Mouse (Mus musculus): ENCODE data around the gene Adgrg6. TPM values are rescaled to one million over a fixed set of nuclear protein-coding genes. Genes with fewer than 3 reads are reported as not detected.

The Adgrg6 gene
- polyA plus RNA-seq, 1 experiment: 1.1 TPM

GRCm38 (mm10) chr10:14537102-14537501, 8.4 kb downstream of the Adgrg6 start:
- no peaks in the 10 kb centered on the region for H3K79me3 ChIP-seq (ENCODE audit: low read depth)
- TF ChIP-seq USF1 (IDR thresholded peaks at IDR 0.05; ENCODE audit: low read depth) (no peak), CEBPB (IDR thresholded peaks at IDR 0.05; ENCODE audit: low read depth) (no peak), MYOG (IDR thresholded peaks at IDR 0.05; ENCODE audit: control insufficient read depth, extremely low read depth, insufficient read length) (no peak), FOSL1 (IDR thresholded peaks at IDR 0.05; ENCODE audit: insufficient read depth, low read length, poor library complexity, severe bottlenecking) (no peak), MAX (IDR thresholded peaks at IDR 0.05) (no peak), CTCF (IDR thresholded peaks at IDR 0.05; ENCODE audit: control insufficient read depth, insufficient read depth, insufficient read length) (no peak), MYOD1 (IDR thresholded peaks at IDR 0.05; ENCODE audit: control insufficient read depth, insufficient read length, low read depth) (no peak)
- no peak overlapping the region for H3ac ChIP-seq (ENCODE audit: control insufficient read depth, insufficient read length, low read depth)
- no peaks in the 10 kb centered on the region for H3K27me3 ChIP-seq (ENCODE audit: control insufficient read depth, insufficient read depth, insufficient read length)
- H3K79me2 ChIP-seq (ENCODE audit: control insufficient read depth, insufficient read depth): no peaks in the 10 kb centered on the region
- no peak overlapping the region for H3K4me3 ChIP-seq (ENCODE audit: insufficient read depth, poor library complexity, severe bottlenecking)
- H3K36me3 ChIP-seq (ENCODE audit: control insufficient read depth, insufficient read depth): peaks cover 5% of the 10 kb centered on the region

- TF ChIP-seq CTCF (IDR thresholded peaks at IDR 0.05; ENCODE audit: control insufficient read depth, insufficient read depth, insufficient read length) (no peak), MAX (IDR thresholded peaks at IDR 0.05) (no peak), MYOD1 (IDR thresholded peaks at IDR 0.05; ENCODE audit: control insufficient read depth, insufficient read length, low read depth) (no peak), CEBPB (IDR thresholded peaks at IDR 0.05; ENCODE audit: low read depth) (no peak), MYOG (IDR thresholded peaks at IDR 0.05; ENCODE audit: control insufficient read depth, extremely low read depth, insufficient read length) (no peak), FOSL1 (IDR thresholded peaks at IDR 0.05; ENCODE audit: insufficient read depth, low read length, poor library complexity, severe bottlenecking) (no peak), USF1 (IDR thresholded peaks at IDR 0.05; ENCODE audit: low read depth) (no peak)
- H3K4me3 ChIP-seq (ENCODE audit: insufficient read depth, poor library complexity, severe bottlenecking): no peak overlapping the region
- no peaks in the 10 kb centered on the region for H3K79me2 ChIP-seq (ENCODE audit: control insufficient read depth, insufficient read depth)
- H3ac ChIP-seq (ENCODE audit: control insufficient read depth, insufficient read length, low read depth): no peak overlapping the region
- H3K36me3 ChIP-seq (ENCODE audit: control insufficient read depth, insufficient read depth): peaks cover 5% of the 10 kb centered on the region
- no peaks in the 10 kb centered on the region for H3K27me3 ChIP-seq (ENCODE audit: control insufficient read depth, insufficient read depth, insufficient read length)
- no peaks in the 10 kb centered on the region for H3K79me3 ChIP-seq (ENCODE audit: low read depth)
These were observed 14.4 kb downstream of the Adgrg6 start for GRCm38 (mm10) chr10:14531090-14531489.

GRCm38 (mm10) chr10:14530670-14531069, 14.8 kb downstream of the Adgrg6 start:
- Histone ChIP-seq H3K79me3 (ENCODE audit: low read depth) (no peaks in the 10 kb centered on the region), H3ac (ENCODE audit: control insufficient read depth, insufficient read length, low read depth) (no peak overlapping the region), H3K27me3 (ENCODE audit: control insufficient read depth, insufficient read depth, insufficient read length) (no peaks in the 10 kb centered on the region), H3K79me2 (ENCODE audit: control insufficient read depth, insufficient read depth) (no peaks in the 10 kb centered on the region), H3K4me3 (ENCODE audit: insufficient read depth, poor library complexity, severe bottlenecking) (no peak overlapping the region), H3K36me3 (ENCODE audit: control insufficient read depth, insufficient read depth) (peaks cover 4% of the 10 kb centered on the region)
- no peak for TF ChIP-seq MAX (IDR thresholded peaks at IDR 0.05)
- TF ChIP-seq FOSL1 (IDR thresholded peaks at IDR 0.05; ENCODE audit: insufficient read depth, low read length, poor library complexity, severe bottlenecking): no peak
- TF ChIP-seq MYOD1 (IDR thresholded peaks at IDR 0.05; ENCODE audit: control insufficient read depth, insufficient read length, low read depth): no peak
- no peak for TF ChIP-seq USF1 (IDR thresholded peaks at IDR 0.05; ENCODE audit: low read depth)
- no peak for TF ChIP-seq MYOG (IDR thresholded peaks at IDR 0.05; ENCODE audit: control insufficient read depth, extremely low read depth, insufficient read length)
- no peak for TF ChIP-seq CTCF (IDR thresholded peaks at IDR 0.05; ENCODE audit: control insufficient read depth, insufficient read depth, insufficient read length)
- TF ChIP-seq CEBPB (IDR thresholded peaks at IDR 0.05; ENCODE audit: low read depth): peak; percentile 86

GRCm38 (mm10) chr10:14527765-14528164, 17.7 kb downstream of the Adgrg6 start:
- H3K36me3 ChIP-seq (ENCODE audit: control insufficient read depth, insufficient read depth): no peaks in the 10 kb centered on the region
- H3K79me3 ChIP-seq (ENCODE audit: low read depth): no peaks in the 10 kb centered on the region
- TF ChIP-seq USF1 (IDR thresholded peaks at IDR 0.05; ENCODE audit: low read depth): no peak
- no peak for TF ChIP-seq CTCF (IDR thresholded peaks at IDR 0.05; ENCODE audit: control insufficient read depth, insufficient read depth, insufficient read length)
- TF ChIP-seq MYOG (IDR thresholded peaks at IDR 0.05; ENCODE audit: control insufficient read depth, extremely low read depth, insufficient read length): no peak
- TF ChIP-seq CEBPB (IDR thresholded peaks at IDR 0.05; ENCODE audit: low read depth): no peak
- TF ChIP-seq FOSL1 (IDR thresholded peaks at IDR 0.05; ENCODE audit: insufficient read depth, low read length, poor library complexity, severe bottlenecking): no peak
- H3K79me2 ChIP-seq (ENCODE audit: control insufficient read depth, insufficient read depth): no peaks in the 10 kb centered on the region
- no peak overlapping the region for H3ac ChIP-seq (ENCODE audit: control insufficient read depth, insufficient read length, low read depth)
- H3K27me3 ChIP-seq (ENCODE audit: control insufficient read depth, insufficient read depth, insufficient read length): no peaks in the 10 kb centered on the region
- no peak overlapping the region for H3K4me3 ChIP-seq (ENCODE audit: insufficient read depth, poor library complexity, severe bottlenecking)

GRCm38 (mm10) chr10:14522729-14523128, 22.7 kb downstream of the Adgrg6 start:
- no peaks in the 10 kb centered on the region for H3K36me3 ChIP-seq (ENCODE audit: control insufficient read depth, insufficient read depth)
- no peak for TF ChIP-seq MAX (IDR thresholded peaks at IDR 0.05)
- TF ChIP-seq MYOG (IDR thresholded peaks at IDR 0.05; ENCODE audit: control insufficient read depth, extremely low read depth, insufficient read length): no peak
- TF ChIP-seq CTCF (IDR thresholded peaks at IDR 0.05; ENCODE audit: control insufficient read depth, insufficient read depth, insufficient read length): no peak
- no peak for TF ChIP-seq FOSL1 (IDR thresholded peaks at IDR 0.05; ENCODE audit: insufficient read depth, low read length, poor library complexity, severe bottlenecking)
- TF ChIP-seq MYOD1 (IDR thresholded peaks at IDR 0.05; ENCODE audit: control insufficient read depth, insufficient read length, low read depth): no peak
- no peak for TF ChIP-seq USF1 (IDR thresholded peaks at IDR 0.05; ENCODE audit: low read depth)
- TF ChIP-seq CEBPB (IDR thresholded peaks at IDR 0.05; ENCODE audit: low read depth): no peak
- no peaks in the 10 kb centered on the region for H3K79me3 ChIP-seq (ENCODE audit: low read depth)

More at GRCm38 (mm10) chr10:14522729-14523128, 22.7 kb downstream of the Adgrg6 start:
- Histone ChIP-seq H3K27me3 (ENCODE audit: control insufficient read depth, insufficient read depth, insufficient read length) (no peaks in the 10 kb centered on the region), H3K4me3 (ENCODE audit: insufficient read depth, poor library complexity, severe bottlenecking) (no peak overlapping the region), H3ac (ENCODE audit: control insufficient read depth, insufficient read length, low read depth) (no peak overlapping the region), H3K79me2 (ENCODE audit: control insufficient read depth, insufficient read depth) (no peaks in the 10 kb centered on the region)

Data from C2C12 (cell line).